Mouse (Mus musculus) heart, postnatal 4 days (tissue): ENCODE results near the gene Olfr622. TPM values are rescaled to one million over a fixed set of nuclear protein-coding genes. Genes with fewer than 3 reads are reported as not detected.

Experiments
- DNase-seq: peaks from one replicate; pipeline ENCODE4 v3.0.0; 2021
- total RNA-seq, 2 experiments: library from RNA; stranded (reverse); gene quantifications; 2 replicates each; pipeline ENCODE4 v1.2.3; 2021

The Olfr622 gene
- not detected for total RNA-seq

DNA sequence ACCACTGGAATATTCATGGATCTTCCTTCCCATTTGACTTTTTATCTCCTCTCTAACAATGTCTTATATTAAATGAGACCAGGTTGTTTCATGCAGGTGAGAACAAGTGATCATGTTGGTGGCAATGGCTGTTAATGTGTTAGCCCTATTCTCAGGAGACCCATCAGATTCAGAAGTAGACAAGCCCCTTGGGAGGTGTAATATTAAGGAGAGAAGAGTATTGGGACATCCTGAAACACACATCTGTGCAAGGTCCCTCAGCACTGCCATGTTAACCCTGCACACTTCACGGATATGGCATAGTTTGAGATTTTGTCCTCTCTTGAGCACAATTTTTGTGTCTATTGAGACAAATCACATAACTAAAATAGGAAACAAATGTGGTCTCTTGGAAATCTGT lies at the start of gene Olfr622:
Gene Olfr622 (minus strand): TSS at position 101 of the 400 bp plus-strand sequence.
- no peak for DNase-seq

DNA sequence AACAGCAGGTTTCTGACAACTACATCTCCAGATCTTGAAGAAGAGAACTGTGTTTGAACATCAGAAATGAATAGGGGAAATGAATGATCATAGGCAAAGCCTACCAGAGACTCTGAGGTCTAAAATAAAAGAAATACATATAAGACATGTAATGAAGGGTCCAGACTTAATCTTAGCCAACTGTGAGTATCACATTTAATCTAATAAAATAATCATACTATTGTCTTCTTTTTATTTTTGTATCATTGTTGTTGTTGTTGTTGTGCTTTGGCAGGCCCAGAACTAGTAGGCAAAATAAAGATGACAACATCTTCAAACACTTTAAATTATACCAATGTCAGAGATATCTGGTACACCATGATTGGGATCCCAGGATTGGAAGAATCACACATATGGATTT lies 39.9 kb upstream of the Olfr622 start, which contains the start of gene Olfr625-ps1:
Gene Olfr625-ps1 (plus strand): TSS at position 301 of the 400 bp plus-strand sequence.
- no peak for DNase-seq

DNA sequence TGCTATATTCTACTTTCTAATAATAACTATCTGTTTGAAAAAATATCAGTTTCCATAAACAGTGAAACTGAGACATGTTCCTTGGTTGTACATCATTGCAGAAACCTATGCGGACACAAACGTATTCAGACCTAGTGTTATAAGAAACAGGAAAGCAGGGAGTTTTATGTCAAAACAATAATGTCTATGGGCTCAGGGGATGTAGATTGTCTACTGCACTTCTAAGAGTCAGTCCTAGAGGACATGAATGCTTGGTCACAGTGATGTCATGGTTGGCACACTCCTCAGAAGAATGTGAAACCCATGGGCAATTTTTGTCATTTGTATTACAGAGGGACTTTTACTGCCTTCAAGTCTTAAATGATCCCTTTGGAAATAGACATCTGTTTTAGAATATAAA lies 28.6 kb upstream of the Olfr622 start, which contains the start of gene Olfr624:
Gene Olfr624 (minus strand): TSS at position 101 of the 400 bp plus-strand sequence.
- DNase-seq = no peak

DNA sequence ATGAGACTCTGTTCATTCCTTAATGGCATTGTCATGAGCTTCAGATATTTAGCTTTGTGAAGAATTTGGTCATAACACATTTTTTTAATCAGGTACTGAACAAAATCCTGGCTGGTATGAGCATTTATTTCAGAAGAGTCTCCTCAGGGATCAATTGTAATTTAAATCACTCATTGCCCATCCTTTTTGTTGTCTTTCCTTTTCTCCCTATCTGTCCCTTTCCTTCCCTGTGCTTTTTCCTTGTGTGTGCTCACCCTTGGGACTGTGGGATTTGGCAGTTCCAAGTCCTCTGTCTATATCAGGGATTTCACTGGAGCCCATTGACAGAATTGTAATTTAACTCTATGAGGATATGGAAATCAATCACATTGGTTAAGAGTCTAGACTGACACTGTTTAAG lies 21.1 kb upstream of the Olfr622 start, which contains the start of gene Olfr623:
Gene Olfr623 (minus strand): TSS at position 101 of the 400 bp plus-strand sequence.
- DNase-seq = no peak

DNA sequence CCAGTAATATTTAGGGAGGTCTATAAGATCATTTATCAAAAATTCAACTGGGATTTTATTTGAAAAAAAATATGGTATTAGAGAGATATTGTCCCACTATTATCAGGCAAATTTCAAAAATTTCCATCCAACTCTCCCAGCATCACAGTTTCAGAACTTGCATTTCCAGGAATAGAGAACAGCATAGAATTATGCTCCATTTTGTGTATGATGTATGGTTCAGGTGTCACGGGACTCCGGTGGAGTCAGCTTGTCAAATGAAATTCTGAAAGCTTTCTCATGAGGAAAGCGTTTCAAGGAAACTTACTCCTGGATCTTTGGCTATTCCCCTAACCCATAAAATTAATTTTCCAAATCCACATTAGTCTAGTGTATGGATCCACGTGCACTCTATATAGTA lies 1.6 kb upstream of the Olfr622 start:
- no peak for DNase-seq

DNA sequence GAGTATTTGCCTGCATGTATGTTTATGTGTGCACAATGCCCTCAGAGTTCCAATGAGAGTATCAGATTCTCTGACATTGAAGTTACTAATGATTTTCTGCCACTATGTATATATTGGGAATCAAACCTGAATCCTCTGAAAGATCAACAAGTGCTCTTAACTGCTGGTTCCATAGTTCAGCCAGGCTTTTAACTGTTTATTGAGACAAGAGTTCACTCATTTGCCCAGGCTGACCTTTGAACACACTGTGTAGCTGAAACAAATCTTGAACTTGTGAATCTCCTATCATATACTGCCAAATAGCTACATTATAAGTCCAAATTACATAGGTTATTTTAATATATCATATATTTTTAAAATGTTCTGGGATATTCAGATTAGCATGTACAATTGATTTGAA lies 5.7 kb downstream of the Olfr622 start:
- no peak for DNase-seq

DNA sequence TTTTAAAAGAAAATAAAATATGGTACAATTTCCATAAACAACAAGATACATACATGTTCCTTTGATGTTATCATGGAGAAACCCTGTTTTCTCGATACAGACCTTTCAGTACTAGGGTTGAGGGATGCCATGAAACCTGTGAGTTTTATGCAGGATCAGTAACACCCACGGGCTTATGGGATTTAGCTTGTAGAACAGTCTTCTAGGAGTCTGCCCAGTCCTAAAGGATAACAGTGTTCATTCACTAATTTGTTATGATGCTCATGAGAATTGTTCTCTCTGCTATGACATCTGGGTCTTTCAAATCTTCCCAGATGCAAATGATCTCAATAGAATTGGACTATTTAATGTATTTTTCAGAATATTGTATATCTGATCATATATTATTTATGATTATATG lies 30.1 kb downstream of the Olfr622 start, which contains the start of gene Olfr620:
Gene Olfr620 (minus strand): TSS at position 101 of the 400 bp plus-strand sequence.
- no peak for DNase-seq

DNA sequence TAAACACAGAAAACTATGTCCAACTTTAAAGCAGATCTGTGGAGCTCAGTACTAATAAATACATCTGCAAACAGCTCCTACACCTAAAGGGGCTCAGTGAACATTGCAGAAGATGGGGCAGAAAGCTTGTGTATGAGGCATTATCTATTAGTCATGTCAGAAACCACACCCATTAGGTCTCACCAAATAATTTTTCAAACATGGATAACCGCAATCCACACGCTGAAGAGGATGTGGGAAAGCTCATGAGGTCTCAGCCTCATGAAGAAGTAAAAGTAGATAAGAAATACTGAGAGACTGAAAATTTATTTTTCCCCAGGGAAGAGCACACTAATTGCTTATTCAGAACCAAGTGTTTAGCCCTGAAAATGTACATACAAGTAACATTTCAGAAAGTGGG lies 35.1 kb downstream of the Olfr622 start:
- DNase-seq = no peak

DNA sequence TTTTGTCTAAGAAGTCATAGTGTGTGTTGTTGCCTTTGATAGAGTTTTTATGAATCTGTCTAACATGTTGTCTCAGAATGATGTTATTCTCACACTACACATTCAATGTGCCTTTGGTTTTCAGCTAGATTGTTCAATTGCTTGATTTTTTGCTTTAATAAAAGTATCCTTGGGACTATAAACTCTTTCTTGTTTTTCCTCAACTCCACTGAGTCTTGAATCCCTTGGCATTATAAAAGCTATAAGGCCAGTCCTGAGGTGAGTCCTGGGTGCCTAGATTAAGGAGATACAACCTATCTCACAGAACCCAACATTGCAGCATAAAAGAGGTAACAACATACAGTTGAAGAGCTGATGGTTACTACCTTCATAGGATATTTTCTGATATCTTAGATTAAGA lies 42.2 kb downstream of the Olfr622 start, which contains the start of gene Olfr619:
Gene Olfr619 (plus strand): TSS at position 301 of the 400 bp plus-strand sequence.
- no peak for DNase-seq

DNA sequence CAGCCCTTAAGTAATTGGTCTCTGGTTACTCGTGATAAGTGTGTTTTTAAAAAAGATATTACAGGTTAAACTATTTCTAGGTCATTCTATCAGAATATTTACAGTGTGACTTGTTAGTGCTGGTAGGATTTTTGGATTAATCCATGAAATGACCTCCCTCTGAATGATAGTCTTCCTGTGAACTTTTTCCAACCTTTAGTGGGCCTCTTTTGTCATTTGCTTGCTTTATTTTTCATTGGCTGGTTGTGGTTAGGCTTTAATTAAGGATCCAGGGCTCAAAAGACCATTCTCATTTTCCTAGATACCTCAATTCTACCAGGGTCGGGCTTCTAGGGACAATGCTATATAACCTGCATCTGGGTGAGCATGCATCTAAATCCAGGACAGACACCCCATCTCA lies 52.7 kb downstream of the Olfr622 start, which contains the start of gene Olfr618:
Gene Olfr618 (plus strand): TSS at position 301 of the 400 bp plus-strand sequence.
- no peak for DNase-seq

Other genes with a start within 250 kb of the Olfr622 start
- under 1 TPM in 1 of 2 experiments, not detected in 1; 0.21 TPM for gene Usp17lc, start 227.6 kb downstream of the Olfr622 start, total RNA-seq
- gene Olfr605, start 197.3 kb downstream of the Olfr622 start, total RNA-seq = not detected
- gene Olfr606, start 193.7 kb downstream of the Olfr622 start, total RNA-seq = not detected
- gene Olfr607, start 178.6 kb downstream of the Olfr622 start, total RNA-seq = not detected
- gene Olfr608, start 172.8 kb downstream of the Olfr622 start, total RNA-seq = 1 to 10 TPM; 3.8 to 4.1 TPM
- not detected for gene Olfr609, start 144.6 kb downstream of the Olfr622 start, total RNA-seq
- gene Olfr610, start 130.6 kb downstream of the Olfr622 start, total RNA-seq = not detected
- not detected for gene Olfr611, start 121.9 kb downstream of the Olfr622 start, total RNA-seq
- not detected for gene Olfr612, start 100.0 kb downstream of the Olfr622 start, total RNA-seq
- not detected for gene Olfr613, start 94.6 kb downstream of the Olfr622 start, total RNA-seq
- not detected for gene Olfr615, start 86.6 kb downstream of the Olfr622 start, total RNA-seq
- gene Olfr616, start 73.6 kb downstream of the Olfr622 start, total RNA-seq = not detected
- gene Olfr617, start 69.6 kb downstream of the Olfr622 start, total RNA-seq = not detected
- gene Olfr618, start 52.6 kb downstream of the Olfr622 start, total RNA-seq = not detected
- gene Olfr619, start 42.1 kb downstream of the Olfr622 start, total RNA-seq = not detected
- not detected for gene Olfr620, start 30.2 kb downstream of the Olfr622 start, total RNA-seq
- not detected for gene Olfr623, start 21.0 kb upstream of the Olfr622 start, total RNA-seq
- not detected for gene Olfr624, start 28.5 kb upstream of the Olfr622 start, total RNA-seq
- gene Olfr625-ps1, start 40.0 kb upstream of the Olfr622 start, total RNA-seq = not detected
- gene Olfr243, start 72.0 kb upstream of the Olfr622 start, total RNA-seq = not detected
- not detected for gene Olfr628, start 87.7 kb upstream of the Olfr622 start, total RNA-seq
- gene Olfr629, start 102.2 kb upstream of the Olfr622 start, total RNA-seq = not detected
- not detected for gene Olfr630, start 114.6 kb upstream of the Olfr622 start, total RNA-seq
- not detected for gene Olfr69, start 128.9 kb upstream of the Olfr622 start, total RNA-seq
- not detected for gene Olfr68, start 137.0 kb upstream of the Olfr622 start, total RNA-seq
- not detected for gene Olfr67, start 149.1 kb upstream of the Olfr622 start, total RNA-seq
- gene Hbb-bt, start 171.3 kb upstream of the Olfr622 start, total RNA-seq = 1,000 to 10,000 TPM in 1 of 2 experiments, 100 to 1,000 TPM in 1; 541 to 1,864 TPM
- over 10,000 TPM in 1 of 2 experiments, 1,000 to 10,000 TPM in 1; 4,494 to 12,962 TPM for gene Hbb-bs, start 185.4 kb upstream of the Olfr622 start, total RNA-seq
- not detected for gene Hbb-bh2, start 197.8 kb upstream of the Olfr622 start, total RNA-seq
- gene Hbb-bh1, start 200.5 kb upstream of the Olfr622 start, total RNA-seq = not detected
- gene Hbb-y, start 210.5 kb upstream of the Olfr622 start, total RNA-seq = under 1 TPM in 1 of 2 experiments, not detected in 1; 0.74 TPM
- gene Olfr66, start 243.6 kb upstream of the Olfr622 start, total RNA-seq = not detected